ENCODE assay signal across 8 mouse cellular contexts in the genomic region with DNA sequence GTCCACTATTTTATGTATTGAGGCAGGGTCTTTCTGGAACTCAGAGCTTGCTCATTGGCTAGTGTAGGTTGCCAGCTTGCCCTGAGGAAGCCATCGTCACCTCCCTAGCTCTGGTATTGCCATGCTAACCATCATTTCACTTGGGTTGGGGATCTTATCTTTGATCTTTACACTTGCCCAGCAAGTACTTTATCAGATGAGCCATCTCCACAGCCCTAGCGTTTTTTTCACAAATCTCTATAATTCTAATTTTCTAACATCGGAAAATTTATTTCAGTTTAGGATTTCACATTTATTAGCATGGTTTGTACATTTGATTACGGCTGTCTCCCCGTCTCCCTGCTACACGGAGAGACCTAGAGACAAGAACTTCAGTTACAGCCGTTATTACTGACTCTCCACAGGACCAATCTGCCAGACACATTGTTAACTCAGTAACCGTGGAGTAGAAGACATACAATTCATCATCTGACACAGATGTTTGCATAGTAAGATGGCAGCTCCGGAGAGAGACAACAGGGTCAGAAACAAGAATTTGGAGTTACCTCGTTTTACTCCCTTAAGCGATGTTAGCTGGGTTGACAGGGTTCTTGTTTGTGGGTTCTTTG. TPM values are rescaled to one million over a fixed set of nuclear protein-coding genes. Genes with fewer than 3 reads are reported as not detected.
DNase-seq lines count a peak whose midpoint lies in the region; ATAC-seq and TF ChIP-seq lines count a peak whose summit lies in the region.

No protein-coding gene starts in this region.

- peak overlapping the region; percentile 77 for H3K27ac ChIP-seq in kidney, postnatal 0 days
- H3K27ac ChIP-seq in cortical plate, adult 2 months (ENCODE audit: insufficient read depth, low read length): peak overlapping the region; percentile 67
- H3K27ac ChIP-seq in intestine, embryonic 14.5 days (ENCODE audit: low read depth): peak overlapping the region; percentile 96
- H3K27ac ChIP-seq in midbrain, postnatal 0 days (ENCODE audit: low read depth, low read length): peak overlapping the region; percentile 86

- peak overlapping the region; percentile 99 for H3K4me3 ChIP-seq in kidney, postnatal 0 days (replicated peaks; ENCODE audit: low read depth, low read length)
- H3K4me3 ChIP-seq in cortical plate, adult 2 months (ENCODE audit: insufficient read depth, low read length): peak overlapping the region; percentile 89
- H3K4me3 ChIP-seq in intestine, embryonic 14.5 days (ENCODE audit: low read depth, low read length): peak overlapping the region; percentile 71
- peak overlapping the region; percentile 87 for H3K4me3 ChIP-seq in midbrain, postnatal 0 days (ENCODE audit: low read depth, low read length)

- no peaks in the 10 kb centered on the region for H3K9me3 ChIP-seq in kidney, postnatal 0 days (replicated peaks; ENCODE audit: low read length)
- no peaks in the 10 kb centered on the region for H3K9me3 ChIP-seq in intestine, embryonic 14.5 days (ENCODE audit: control insufficient read depth, low read length)
- no peaks in the 10 kb centered on the region for H3K9me3 ChIP-seq in midbrain, postnatal 0 days (ENCODE audit: low read length)

- TF ChIP-seq POLR2A in cortical plate, adult 2 months (IDR thresholded peaks at IDR 0.05; ENCODE audit: extremely low read depth, insufficient read depth, low read length): no peak

- H3K36me3 ChIP-seq in kidney, postnatal 0 days (ENCODE audit: insufficient read depth, low read length): no peaks in the 10 kb centered on the region; the same call in 1 of the 2 replicates
- H3K36me3 ChIP-seq in intestine, embryonic 14.5 days (ENCODE audit: control insufficient read depth, insufficient read depth, low read length): peaks cover 7% of the 10 kb centered on the region
- H3K36me3 ChIP-seq in midbrain, postnatal 0 days (ENCODE audit: insufficient read depth, low read length): no peaks in the 10 kb centered on the region

- peak overlapping the region; percentile 86 for H3K4me2 ChIP-seq in kidney, postnatal 0 days (ENCODE audit: low read length)
- peak overlapping the region; percentile 55 for H3K4me2 ChIP-seq in intestine, embryonic 14.5 days (ENCODE audit: low read length)
- peak overlapping the region; percentile 56 for H3K4me2 ChIP-seq in midbrain, postnatal 0 days (ENCODE audit: low read depth, low read length, poor library complexity, severe bottlenecking)

- WGBS in kidney, postnatal 0 days: 4% methylated on average over 11 of the region's 11 CpGs
- 10% methylated on average over 11 of the region's 11 CpGs for WGBS in intestine, embryonic 14.5 days
- 8% methylated on average over 11 of the region's 11 CpGs for WGBS in midbrain, postnatal 0 days

- TF ChIP-seq CTCF in kidney, postnatal 0 days (IDR thresholded peaks at IDR 0.05; ENCODE audit: low read depth): no peak
- TF ChIP-seq CTCF in cortical plate, adult 2 months (IDR thresholded peaks at IDR 0.05; ENCODE audit: extremely low read depth, insufficient read depth, low read length): no peak
- no peak for TF ChIP-seq CTCF in midbrain, postnatal 0 days (IDR thresholded peaks at IDR 0.05)

- H3K9ac ChIP-seq in kidney, postnatal 0 days (ENCODE audit: low read depth, low read length): peak overlapping the region; percentile 46
- H3K9ac ChIP-seq in intestine, embryonic 14.5 days (ENCODE audit: low read length): peak overlapping the region; percentile 84
- peak overlapping the region; percentile 63 for H3K9ac ChIP-seq in midbrain, postnatal 0 days (replicated peaks; ENCODE audit: low read length, poor library complexity, severe bottlenecking)

- no peak for ATAC-seq in kidney, postnatal 0 days (replicated peaks; ENCODE audit: low FRiP score, low read depth)
- ATAC-seq in intestine, embryonic 14.5 days (replicated peaks; ENCODE audit: low FRiP score, low TSS enrichment, low read depth): peak; percentile 32; the same call in 1 of the 2 replicates
- peak; percentile 48; the same call in 1 of the 2 replicates for ATAC-seq in midbrain, postnatal 0 days (ENCODE audit: low FRiP score)

- H3K27me3 ChIP-seq in kidney, postnatal 0 days (ENCODE audit: insufficient read depth, low read length): no peaks in the 10 kb centered on the region
- no peaks in the 10 kb centered on the region for H3K27me3 ChIP-seq in intestine, embryonic 14.5 days (replicated peaks; ENCODE audit: control insufficient read depth, insufficient read depth, low read length)
- no peaks in the 10 kb centered on the region for H3K27me3 ChIP-seq in midbrain, postnatal 0 days (ENCODE audit: insufficient read depth, low read length)

- peak; percentile 62 for DNase-seq in kidney, postnatal 0 days (ENCODE audit: low spot score)
- no peak for DNase-seq in kidney, postnatal 36 days
- no peak for DNase-seq in intestine, embryonic 14.5 days (ENCODE audit: low spot score)
- DNase-seq in midbrain, postnatal 0 days (ENCODE audit: low spot score): no peak
- no peak for DNase-seq in layer of hippocampus, postnatal 10 days (ENCODE audit: low spot score in 2 of 2)
- no peak for DNase-seq in adrenal gland, postnatal 4 days (ENCODE audit: low spot score in 2 of 2)
- no peak for DNase-seq in T-cell, adult 2 months (ENCODE audit: low spot score)

- peaks cover 8% of the 10 kb centered on the region for H3K4me1 ChIP-seq in kidney, postnatal 0 days (replicated peaks; ENCODE audit: insufficient read depth, low read length)
- H3K4me1 ChIP-seq in cortical plate, adult 2 months (ENCODE audit: control insufficient read depth, insufficient read depth, low read length): peaks cover 4% of the 10 kb centered on the region; the same call in 1 of the 2 replicates
- 0 out of 2 replicates have a peak, but pooled peaks cover 8% of the 10 kb centered on the region for H3K4me1 ChIP-seq in intestine, embryonic 14.5 days (replicated peaks; ENCODE audit: control insufficient read depth, insufficient read depth, low read length)
- H3K4me1 ChIP-seq in midbrain, postnatal 0 days (ENCODE audit: insufficient read depth, low read length): peaks cover 3% of the 10 kb centered on the region; the same call in 1 of the 2 replicates

RNA-seq across cellular contexts. Expression of gene Urm1, which starts 6.5 kb away (rescaled TPM):
- 26.1 and 29.0 TPM in 2 replicates for polyA plus RNA-seq in kidney, postnatal 0 days (2015; fragmentation: Nextera tagmentation; extraction: Ambion mirVana)
- polyA plus RNA-seq in cortical plate, adult 2 months (2012; rRNA removed): 68.6 and 75.0 TPM in 2 replicates
- 26.7 and 26.9 TPM in 2 replicates for polyA plus RNA-seq in intestine, embryonic 14.5 days (2014; fragmentation: Nextera tagmentation; extraction: Ambion mirVana)
- total RNA-seq in midbrain, postnatal 0 days (2014; rRNA removed): 66.9 and 73.5 TPM in 2 replicates
- polyA plus RNA-seq in midbrain, postnatal 0 days (2015; fragmentation: Nextera tagmentation; extraction: Ambion mirVana): 30.7 and 32.6 TPM in 2 replicates
- total RNA-seq in layer of hippocampus, postnatal 10 days (2021): 10 to 100 TPM; 42.4 to 55.0 TPM
- 10 to 100 TPM; 49.5 to 55.6 TPM for total RNA-seq in adrenal gland, postnatal 4 days (2021)

RNA-seq across cellular contexts. Expression of gene Slc27a4, which starts 24.0 kb away (rescaled TPM):
- 15.0 and 15.5 TPM in 2 replicates for polyA plus RNA-seq in kidney, postnatal 0 days (2015; fragmentation: Nextera tagmentation; extraction: Ambion mirVana)
- 74.2 and 77.1 TPM in 2 replicates for polyA plus RNA-seq in cortical plate, adult 2 months (2012; rRNA removed)
- 16.0 and 16.2 TPM in 2 replicates for polyA plus RNA-seq in intestine, embryonic 14.5 days (2014; fragmentation: Nextera tagmentation; extraction: Ambion mirVana)
- 111 and 128 TPM in 2 replicates for total RNA-seq in midbrain, postnatal 0 days (2014; rRNA removed)
- polyA plus RNA-seq in midbrain, postnatal 0 days (2015; fragmentation: Nextera tagmentation; extraction: Ambion mirVana): 48.5 and 50.2 TPM in 2 replicates
- 10 to 100 TPM; 88.9 to 94.0 TPM for total RNA-seq in layer of hippocampus, postnatal 10 days (2021)
- total RNA-seq in adrenal gland, postnatal 4 days (2021): 10 to 100 TPM; 31.0 to 34.0 TPM

RNA-seq across cellular contexts. Expression of gene Trub2, which starts 38.1 kb away (rescaled TPM):
- 24.1 and 25.9 TPM in 2 replicates for polyA plus RNA-seq in kidney, postnatal 0 days (2015; fragmentation: Nextera tagmentation; extraction: Ambion mirVana)
- 37.6 and 40.0 TPM in 2 replicates for polyA plus RNA-seq in cortical plate, adult 2 months (2012; rRNA removed)
- 33.3 and 34.6 TPM in 2 replicates for polyA plus RNA-seq in intestine, embryonic 14.5 days (2014; fragmentation: Nextera tagmentation; extraction: Ambion mirVana)
- total RNA-seq in midbrain, postnatal 0 days (2014; rRNA removed): 36.7 and 50.7 TPM in 2 replicates
- 25.7 and 32.0 TPM in 2 replicates for polyA plus RNA-seq in midbrain, postnatal 0 days (2015; fragmentation: Nextera tagmentation; extraction: Ambion mirVana)
- 10 to 100 TPM; 47.7 to 59.7 TPM for total RNA-seq in layer of hippocampus, postnatal 10 days (2021)
- total RNA-seq in adrenal gland, postnatal 4 days (2021): 10 to 100 TPM; 56.8 to 57.3 TPM

RNA-seq across cellular contexts. Expression of gene Coq4, which starts 39.1 kb away (rescaled TPM):
- 29.3 and 31.1 TPM in 2 replicates for polyA plus RNA-seq in kidney, postnatal 0 days (2015; fragmentation: Nextera tagmentation; extraction: Ambion mirVana)
- 39.0 and 42.6 TPM in 2 replicates for polyA plus RNA-seq in cortical plate, adult 2 months (2012; rRNA removed)
- 48.3 and 50.0 TPM in 2 replicates for polyA plus RNA-seq in intestine, embryonic 14.5 days (2014; fragmentation: Nextera tagmentation; extraction: Ambion mirVana)
- 37.4 and 44.8 TPM in 2 replicates for total RNA-seq in midbrain, postnatal 0 days (2014; rRNA removed)
- polyA plus RNA-seq in midbrain, postnatal 0 days (2015; fragmentation: Nextera tagmentation; extraction: Ambion mirVana): 32.1 and 37.5 TPM in 2 replicates
- total RNA-seq in layer of hippocampus, postnatal 10 days (2021): 10 to 100 TPM; 32.4 to 35.9 TPM
- 10 to 100 TPM; 20.3 to 22.5 TPM for total RNA-seq in adrenal gland, postnatal 4 days (2021)

RNA-seq across cellular contexts. Expression of gene Cercam, which starts 42.5 kb away (rescaled TPM):
- 10.2 and 10.3 TPM in 2 replicates for polyA plus RNA-seq in kidney, postnatal 0 days (2015; fragmentation: Nextera tagmentation; extraction: Ambion mirVana)
- polyA plus RNA-seq in cortical plate, adult 2 months (2012; rRNA removed): 18.4 and 21.0 TPM in 2 replicates
- polyA plus RNA-seq in intestine, embryonic 14.5 days (2014; fragmentation: Nextera tagmentation; extraction: Ambion mirVana): 20.2 and 22.4 TPM in 2 replicates
- total RNA-seq in midbrain, postnatal 0 days (2014; rRNA removed): 21.4 and 28.0 TPM in 2 replicates
- 22.8 and 26.0 TPM in 2 replicates for polyA plus RNA-seq in midbrain, postnatal 0 days (2015; fragmentation: Nextera tagmentation; extraction: Ambion mirVana)
- 10 to 100 TPM; 11.9 to 15.0 TPM for total RNA-seq in layer of hippocampus, postnatal 10 days (2021)
- 10 to 100 TPM; 28.3 to 34.4 TPM for total RNA-seq in adrenal gland, postnatal 4 days (2021)
